Comparison of ENCODE assay signal across 17 mouse cellular contexts in the genomic region with DNA sequence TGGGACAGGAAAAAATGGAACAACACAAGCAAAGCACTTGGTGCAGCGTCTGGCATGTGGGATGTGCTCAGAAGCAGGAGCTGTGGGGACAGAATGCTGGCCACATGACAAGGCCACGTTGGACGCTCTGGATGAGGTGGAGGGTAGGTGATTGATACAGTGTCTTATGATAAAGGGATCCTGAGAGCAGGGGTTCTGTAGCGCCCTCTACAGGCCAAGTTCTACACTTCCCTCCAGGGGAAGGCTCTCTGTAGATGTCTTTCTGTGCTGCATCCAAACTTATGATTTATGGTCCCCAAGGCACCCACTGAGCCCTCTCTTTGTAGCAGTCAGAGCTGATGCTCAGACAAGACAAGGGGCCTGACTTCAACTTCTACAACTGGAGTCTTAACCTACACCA. TPM values are rescaled to one million over a fixed set of nuclear protein-coding genes. Genes with fewer than 3 reads are reported as not detected.
DNase-seq lines count a peak whose midpoint lies in the region; ATAC-seq and TF ChIP-seq lines count a peak whose summit lies in the region.
"Had no signal": no experiment of that assay in that cellular context is flagged by ENCODE, and none has a peak within 500 bp of the region (broad histone marks: within the 10 kb centered on the region; RNA-seq: fewer than 3 reads in every experiment).

No protein-coding gene starts in this region.

- no peaks in the 10 kb centered on the region for H3K4me1 ChIP-seq in intestine, postnatal 0 days (replicated peaks; ENCODE audit: control insufficient read depth, insufficient read depth, low read length)
- H3K4me1 ChIP-seq in intestine, embryonic 15.5 days (replicated peaks) = peaks cover 15% of the 10 kb centered on the region
- H3K4me1 ChIP-seq in midbrain, postnatal 0 days (ENCODE audit: insufficient read depth, low read length) = peaks cover 4% of the 10 kb centered on the region; the same call in 1 of the 2 replicates
- peaks cover 11% of the 10 kb centered on the region for H3K4me1 ChIP-seq in midbrain, embryonic 10.5 days

- H3K4me2 ChIP-seq in intestine, postnatal 0 days (replicated peaks; ENCODE audit: low read depth) = no peak overlapping the region
- H3K4me2 ChIP-seq in intestine, embryonic 15.5 days (replicated peaks) = no peak overlapping the region
- H3K4me2 ChIP-seq in midbrain, postnatal 0 days (ENCODE audit: low read depth, low read length, poor library complexity, severe bottlenecking) = no peak overlapping the region
- H3K4me2 ChIP-seq: embryonic facial prominence, embryonic 13.5 days; limb, embryonic 12.5 days; midbrain, embryonic 11.5 days had no signal

- no peaks in the 10 kb centered on the region for H3K27me3 ChIP-seq in intestine, postnatal 0 days (replicated peaks; ENCODE audit: control insufficient read depth, insufficient read depth, low read length)
- H3K27me3 ChIP-seq in intestine, embryonic 15.5 days (replicated peaks) = no peaks in the 10 kb centered on the region
- no peaks in the 10 kb centered on the region for H3K27me3 ChIP-seq in midbrain, postnatal 0 days (ENCODE audit: insufficient read depth, low read length)
- H3K27me3 ChIP-seq in midbrain, embryonic 10.5 days (ENCODE audit: low read depth, poor library complexity, severe bottlenecking) = peaks cover 35% of the 10 kb centered on the region
- no peaks in the 10 kb centered on the region for H3K27me3 ChIP-seq in splenic B cell, adult 2 months (ENCODE audit: control insufficient read depth, insufficient read depth, low read length, poor library complexity, severe bottlenecking)

- no peaks in the 10 kb centered on the region for H3K9me3 ChIP-seq in intestine, postnatal 0 days (ENCODE audit: control insufficient read depth)
- H3K9me3 ChIP-seq in intestine, embryonic 15.5 days = no peaks in the 10 kb centered on the region
- no peaks in the 10 kb centered on the region for H3K9me3 ChIP-seq in midbrain, postnatal 0 days (ENCODE audit: low read length)
- no peaks in the 10 kb centered on the region for H3K9me3 ChIP-seq in midbrain, embryonic 10.5 days (replicated peaks)
- H3K9me3 ChIP-seq: embryonic facial prominence, embryonic 13.5 days; limb, embryonic 12.5 days had no signal

- H3K36me3 ChIP-seq in intestine, postnatal 0 days (ENCODE audit: control insufficient read depth, insufficient read depth) = no peaks in the 10 kb centered on the region
- no peaks in the 10 kb centered on the region for H3K36me3 ChIP-seq in intestine, embryonic 15.5 days
- no peaks in the 10 kb centered on the region for H3K36me3 ChIP-seq in midbrain, postnatal 0 days (ENCODE audit: insufficient read depth, low read length)
- H3K36me3 ChIP-seq in midbrain, embryonic 10.5 days = no peaks in the 10 kb centered on the region
- no peaks in the 10 kb centered on the region for H3K36me3 ChIP-seq in splenic B cell, adult 2 months (ENCODE audit: control insufficient read depth, insufficient read depth, low read length, poor library complexity, severe bottlenecking)
- H3K36me3 ChIP-seq: embryonic facial prominence, embryonic 13.5 days; limb, embryonic 12.5 days had no signal

- ATAC-seq in intestine, postnatal 0 days = no peak
- no peak for ATAC-seq in intestine, embryonic 15.5 days
- no peak for ATAC-seq in midbrain, postnatal 0 days (ENCODE audit: low FRiP score)

- 65% methylated on average over 4 of the region's 4 CpGs for whole genome bisulfite sequencing in intestine, postnatal 0 days
- WGBS in intestine, embryonic 15.5 days = 68% methylated on average over 4 of the region's 4 CpGs
- 66% methylated on average over 4 of the region's 4 CpGs for WGBS in midbrain, postnatal 0 days
- 70% methylated on average over 4 of the region's 4 CpGs for WGBS in midbrain, embryonic 10.5 days

- H3K9ac ChIP-seq in intestine, postnatal 0 days (ENCODE audit: low read depth, low read length) = no peak overlapping the region
- no peak overlapping the region for H3K9ac ChIP-seq in intestine, embryonic 15.5 days
- no peak overlapping the region for H3K9ac ChIP-seq in midbrain, postnatal 0 days (replicated peaks; ENCODE audit: low read length, poor library complexity, severe bottlenecking)
- H3K9ac ChIP-seq: embryonic facial prominence, embryonic 13.5 days; limb, embryonic 12.5 days had no signal

- peak; percentile 58 for TF ChIP-seq CTCF in intestine, postnatal 0 days (IDR thresholded peaks at IDR 0.05; ENCODE audit: low read depth)
- TF ChIP-seq CTCF in midbrain, postnatal 0 days (IDR thresholded peaks at IDR 0.05) = peak; percentile 22; the same call in 1 of the 2 replicates

- H3K27ac ChIP-seq in intestine, postnatal 0 days (ENCODE audit: low read depth, low read length) = no peak overlapping the region
- H3K27ac ChIP-seq in intestine, embryonic 15.5 days = no peak overlapping the region
- H3K27ac ChIP-seq in midbrain, postnatal 0 days (ENCODE audit: low read depth, low read length) = no peak overlapping the region
- no peak overlapping the region for H3K27ac ChIP-seq in midbrain, embryonic 10.5 days (replicated peaks)
- H3K27ac ChIP-seq: embryonic facial prominence, embryonic 13.5 days; limb, embryonic 12.5 days had no signal

- H3K4me3 ChIP-seq in intestine, postnatal 0 days (ENCODE audit: low read depth, low read length) = no peak overlapping the region
- H3K4me3 ChIP-seq in intestine, embryonic 15.5 days (replicated peaks) = no peak overlapping the region
- no peak overlapping the region for H3K4me3 ChIP-seq in midbrain, postnatal 0 days (ENCODE audit: low read depth, low read length)
- H3K4me3 ChIP-seq in midbrain, embryonic 10.5 days = no peak overlapping the region
- H3K4me3 ChIP-seq: embryonic facial prominence, embryonic 13.5 days; limb, embryonic 12.5 days; myocyte had no signal

- DNase-seq in midbrain, postnatal 0 days (ENCODE audit: low spot score) = no peak
- DNase-seq in midbrain, embryonic 10.5 days (ENCODE audit: low spot score) = no peak
- peak; percentile 23 for DNase-seq in ZHBTc4 (ENCODE audit: low read depth, low spot score)
- peak; percentile 13 for DNase-seq in splenic B cell, adult 2 months (ENCODE audit: low read depth, low spot score)
- DNase-seq in urinary bladder, postnatal 10 days (ENCODE audit: low spot score) = no peak
- DNase-seq: adrenal gland, adult 2 months; heart, postnatal 14 days; kidney, postnatal 14 days had no signal

RNA-seq across cellular contexts. Expression of a gene that starts 8.4 kb away (rescaled TPM):
- polyA plus RNA-seq in intestine, postnatal 0 days (2015; fragmentation: Nextera tagmentation; extraction: Ambion mirVana) = 4.7 and 5.6 TPM in 2 replicates
- 5.1 and 5.2 TPM in 2 replicates for polyA plus RNA-seq in intestine, embryonic 15.5 days (2015; fragmentation: Nextera tagmentation; extraction: Ambion mirVana)
- total RNA-seq in midbrain, postnatal 0 days (2014; rRNA removed) = 0.38 TPM in 1 of 2 replicates, not detected in the other
- polyA plus RNA-seq in midbrain, postnatal 0 days (2015; fragmentation: Nextera tagmentation; extraction: Ambion mirVana) = 0.10 and 0.29 TPM in 2 replicates
- not detected in 2 replicates for polyA plus RNA-seq in midbrain, embryonic 10.5 days (2016; fragmentation: Nextera tagmentation; extraction: Ambion mirVana)
- total RNA-seq: adrenal gland, adult 2 months; heart, adult 8-10 months; heart, postnatal 14 days; layer of hippocampus, postnatal 25 days had no signal
- polyA plus RNA-seq: adrenal gland, adult 2 months; forebrain, embryonic 11.5 days; midbrain, embryonic 11.5 days; myocyte had no signal

Comparison
In these comparisons a context has a peak if more than half of its experiments do, and no peak if none do; other contexts are left out.
1. DNase-seq: peak in ZHBTc4 (single experiment) and splenic B cell, adult 2 months (single experiment); none in midbrain, postnatal 0 days (single experiment), midbrain, embryonic 10.5 days (single experiment) and urinary bladder, postnatal 10 days (single experiment).